Mouse (Mus musculus): Measurements from ENCODE around the gene Car6. TPM values are rescaled to one million over a fixed set of nuclear protein-coding genes. Genes with fewer than 3 reads are reported as not detected.

Car6 gene
- not detected in 2 replicates for total RNA-seq (2014; fragmentation: Nextera tagmentation)
- total RNA-seq (2017): not detected in 2 replicates

- ATAC-seq (replicated peaks; ENCODE audit: poor library complexity, severe bottlenecking): no peak
Observed at GRCm38 (mm10) chr4:150201232-150201631, at the start of gene Car6. Car6 (minus strand) TSS chr4:150201332.

GRCm38 (mm10) chr4:150249731-150250270, 48.7 kb upstream of the Car6 start:
- ATAC-seq (replicated peaks; ENCODE audit: poor library complexity, severe bottlenecking): no peak

GRCm38 (mm10) chr4:150248917-150249316, 47.8 kb upstream of the Car6 start:
- ATAC-seq (replicated peaks; ENCODE audit: poor library complexity, severe bottlenecking): no peak

GRCm38 (mm10) chr4:150248009-150248408, 46.9 kb upstream of the Car6 start:
- peak; percentile 93 for ATAC-seq (replicated peaks; ENCODE audit: poor library complexity, severe bottlenecking)

- ATAC-seq (replicated peaks; ENCODE audit: poor library complexity, severe bottlenecking): no peak
Observed at GRCm38 (mm10) chr4:150245876-150246275, 44.7 kb upstream of the Car6 start.

GRCm38 (mm10) chr4:150242745-150243144, 41.6 kb upstream of the Car6 start:
- peak; percentile 57 for ATAC-seq (replicated peaks; ENCODE audit: poor library complexity, severe bottlenecking)

GRCm38 (mm10) chr4:150241708-150242107, 40.6 kb upstream of the Car6 start:
- ATAC-seq (replicated peaks; ENCODE audit: poor library complexity, severe bottlenecking): no peak

- no peak for ATAC-seq (replicated peaks; ENCODE audit: poor library complexity, severe bottlenecking)
Observed at GRCm38 (mm10) chr4:150240381-150240886, 39.3 kb upstream of the Car6 start.

GRCm38 (mm10) chr4:150239951-150240368, 38.8 kb upstream of the Car6 start:
- ATAC-seq (replicated peaks; ENCODE audit: poor library complexity, severe bottlenecking): peak; percentile 45

- ATAC-seq (replicated peaks; ENCODE audit: poor library complexity, severe bottlenecking): peak; percentile 13; the same call in 1 of the 2 replicates
Observed at GRCm38 (mm10) chr4:150239503-150239902, 38.4 kb upstream of the Car6 start.

- ATAC-seq (replicated peaks; ENCODE audit: poor library complexity, severe bottlenecking): no peak
Observed at GRCm38 (mm10) chr4:150239087-150239480, 38.0 kb upstream of the Car6 start.

GRCm38 (mm10) chr4:150238433-150239086, 37.4 kb upstream of the Car6 start:
- no peak for ATAC-seq (replicated peaks; ENCODE audit: poor library complexity, severe bottlenecking)

GRCm38 (mm10) chr4:150237636-150238361, 36.7 kb upstream of the Car6 start:
- peak; percentile 20 for ATAC-seq (replicated peaks; ENCODE audit: poor library complexity, severe bottlenecking)

- peak; percentile 70 for ATAC-seq (replicated peaks; ENCODE audit: poor library complexity, severe bottlenecking)
Observed at GRCm38 (mm10) chr4:150236521-150237481, 35.7 kb upstream of the Car6 start, which contains the start of gene Eno1. Eno1 (plus strand) TSS chr4:150236721.

- ATAC-seq (replicated peaks; ENCODE audit: poor library complexity, severe bottlenecking): no peak
Observed at GRCm38 (mm10) chr4:150236031-150236430, 34.9 kb upstream of the Car6 start.

- no peak for ATAC-seq (replicated peaks; ENCODE audit: poor library complexity, severe bottlenecking)
Observed at GRCm38 (mm10) chr4:150235585-150235984, 34.5 kb upstream of the Car6 start.

GRCm38 (mm10) chr4:150234599-150235327, 33.6 kb upstream of the Car6 start:
- ATAC-seq (replicated peaks; ENCODE audit: poor library complexity, severe bottlenecking): no peak

GRCm38 (mm10) chr4:150231871-150232270, 30.7 kb upstream of the Car6 start:
- no peak for ATAC-seq (replicated peaks; ENCODE audit: poor library complexity, severe bottlenecking)
